Mouse (Mus musculus) CD4-positive helper T cell, adult 2 months (primary cell): Measurements from ENCODE around the gene Nin.

ENCODE experiments used
- DNase-seq: peaks from one replicate; pipeline ENCODE4 v3.0.0-alpha.2; 2012; ENCODE audit warnings: low read depth, missing footprints, low spot score

The Nin gene

GRCm38 (mm10) chr12:70083737-70084136, 29.8 kb downstream of the Nin start:
- DNase-seq: no peak

- DNase-seq: no peak
These were observed 30.5 kb downstream of the Nin start for GRCm38 (mm10) chr12:70082935-70083532.

GRCm38 (mm10) chr12:70082485-70082884, 31.0 kb downstream of the Nin start:
- no peak for DNase-seq

- DNase-seq: peak; percentile 55
These were observed 35.0 kb downstream of the Nin start for GRCm38 (mm10) chr12:70078471-70079025.

- no peak for DNase-seq
These were observed 37.0 kb downstream of the Nin start for GRCm38 (mm10) chr12:70076493-70076892.

GRCm38 (mm10) chr12:70075001-70075400, 38.5 kb downstream of the Nin start:
- DNase-seq: peak; percentile 47

- DNase-seq: no peak
These were observed 42.6 kb downstream of the Nin start for GRCm38 (mm10) chr12:70070888-70071287.

- no peak for DNase-seq
These were observed 43.2 kb downstream of the Nin start for GRCm38 (mm10) chr12:70070306-70070705.

- DNase-seq: no peak
These were observed 44.8 kb downstream of the Nin start for GRCm38 (mm10) chr12:70068647-70069257.

- no peak for DNase-seq
These were observed 45.7 kb downstream of the Nin start for GRCm38 (mm10) chr12:70067849-70068248.

- DNase-seq: peak; percentile 49
These were observed 51.4 kb downstream of the Nin start for GRCm38 (mm10) chr12:70062114-70062513.

- DNase-seq: no peak
These were observed 54.3 kb downstream of the Nin start for GRCm38 (mm10) chr12:70058956-70059851.

GRCm38 (mm10) chr12:70050699-70051098, 62.8 kb downstream of the Nin start:
- no peak for DNase-seq

GRCm38 (mm10) chr12:70048741-70049140, 64.8 kb downstream of the Nin start:
- no peak for DNase-seq

- DNase-seq: no peak
These were observed 66.2 kb downstream of the Nin start for GRCm38 (mm10) chr12:70047281-70047680.

- no peak for DNase-seq
These were observed 69.2 kb downstream of the Nin start for GRCm38 (mm10) chr12:70044353-70044752.

- DNase-seq: no peak
These were observed 70.1 kb downstream of the Nin start for GRCm38 (mm10) chr12:70043421-70043820.

- no peak for DNase-seq
These were observed 72.5 kb downstream of the Nin start for GRCm38 (mm10) chr12:70040981-70041380.

GRCm38 (mm10) chr12:70036722-70037305, 76.7 kb downstream of the Nin start:
- DNase-seq: no peak

- no peak for DNase-seq
These were observed 87.3 kb downstream of the Nin start for GRCm38 (mm10) chr12:70026233-70026632.

- DNase-seq: no peak
These were observed 88.1 kb downstream of the Nin start for GRCm38 (mm10) chr12:70025431-70025830.

- DNase-seq: no peak
These were observed 89.9 kb downstream of the Nin start for GRCm38 (mm10) chr12:70023580-70023979.
